Mouse (Mus musculus): ENCODE data around the gene Rad18.

GRCm38 (mm10) chr6:112617728-112618318 is 78.7 kb downstream of the Rad18 start:
- TF ChIP-seq POLR2A (IDR thresholded peaks at IDR 0.05; ENCODE audit: insufficient read depth, low read depth, low read length) (no peak), CTCF (IDR thresholded peaks at IDR 0.05; ENCODE audit: insufficient read depth, low read depth, low read length) (no peak)

All from olfactory bulb, adult 2 months (tissue).